Mouse (Mus musculus) lung, postnatal 0 days (tissue): ENCODE measurements at regions not wholly inside any gene's neighbourhood (a gene's known extent, or its start where the extent isn't known, plus 50 kb on each side); places are given as distances from the start of the nearest gene placed in this dataset.

Experiments
- CTCF ChIP-seq: IDR thresholded peaks from 2 replicates; pipeline ENCODE4 v1.5.1; 2016; ENCODE audit warnings: antibody characterized with exemption, mild to moderate bottlenecking
- EP300 ChIP-seq: IDR thresholded peaks from 2 replicates; pipeline ENCODE4 v1.6.1; 2016; ENCODE audit warnings: antibody characterized with exemption, mild to moderate bottlenecking, control low read depth

DNA sequence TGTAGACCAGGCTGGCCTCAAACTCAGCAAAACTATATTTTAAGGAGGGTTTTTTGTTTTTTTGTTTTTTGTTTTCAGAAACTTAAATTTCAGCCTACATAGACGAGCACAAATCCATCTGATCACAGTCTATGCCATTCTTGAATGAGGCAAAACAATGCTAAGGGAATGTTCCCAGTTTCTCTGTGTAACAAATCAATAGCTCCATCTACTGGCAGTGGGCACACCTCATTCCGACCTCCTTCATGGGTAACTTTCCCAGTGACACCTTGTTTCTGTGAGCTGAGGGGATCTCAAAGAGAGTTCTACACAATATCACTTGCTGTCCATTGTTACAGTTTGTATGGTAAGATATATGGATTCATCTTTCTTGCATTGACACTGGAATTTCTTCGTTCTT, 1327.4 kb downstream of the Gm37988 start:
- peak; percentile 59 for TF ChIP-seq CTCF
- TF ChIP-seq EP300 = no peak
